ENCODE assay signal across 14 mouse cellular contexts in the genomic region with DNA sequence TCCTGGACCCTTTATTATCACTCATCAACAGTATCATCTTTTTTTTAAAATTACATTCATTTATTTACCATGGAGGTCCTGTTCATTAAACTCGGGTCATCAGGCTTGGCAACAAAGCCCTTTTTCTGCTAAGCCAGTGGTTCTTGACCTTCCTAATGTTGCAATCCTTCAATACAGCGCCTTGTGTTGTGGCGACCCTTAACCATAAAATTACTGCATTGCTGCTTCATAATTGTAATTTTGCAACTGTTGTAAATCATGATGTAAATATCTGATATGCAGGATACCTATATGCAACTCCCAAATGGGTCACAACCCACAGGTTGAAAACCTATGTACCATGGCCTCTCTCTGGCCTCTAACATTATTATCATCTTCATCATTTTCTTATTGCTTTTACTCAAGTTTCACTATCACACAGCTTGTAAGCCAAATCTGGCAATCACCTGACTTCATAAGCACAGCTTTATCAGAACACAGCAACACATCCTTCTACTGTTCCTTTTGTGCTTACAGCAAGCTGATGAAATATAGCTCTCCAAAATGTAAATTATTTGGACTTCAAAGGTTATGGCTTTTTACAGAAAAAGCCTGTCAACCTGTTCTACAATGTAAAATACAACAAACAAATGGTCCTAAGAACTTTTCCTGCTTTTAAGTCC.
"Had no signal": no experiment of that assay in that cellular context is flagged by ENCODE, and none has a peak within 500 bp of the region (broad histone marks: within the 10 kb centered on the region; RNA-seq: fewer than 3 reads in every experiment).

No protein-coding gene starts in this region.

- DNase-seq: kidney, adult 9 months; kidney, postnatal 14 days; layer of hippocampus, adult 9-11 months; liver; liver, postnatal 0 days; lung, embryonic 14.5 days; midbrain, embryonic 14.5 days; right cerebral cortex, adult 18-20 months; right cerebral cortex, postnatal 14 days; right cerebral cortex, postnatal 4 days; thymus, adult 2 months; thymus, postnatal 14 days; thymus, postnatal 4 days had no signal

- ATAC-seq: liver, postnatal 0 days; lung, postnatal 0 days had no signal
